Mouse (Mus musculus): ENCODE results near the gene Mrpl49. TPM values are rescaled to one million over a fixed set of nuclear protein-coding genes. Genes with fewer than 3 reads are reported as not detected.

The Mrpl49 gene
- 62.3 and 64.4 TPM in 2 replicates for polyA plus RNA-seq (2015; fragmentation: Nextera tagmentation; extraction: Ambion mirVana)

DNA sequence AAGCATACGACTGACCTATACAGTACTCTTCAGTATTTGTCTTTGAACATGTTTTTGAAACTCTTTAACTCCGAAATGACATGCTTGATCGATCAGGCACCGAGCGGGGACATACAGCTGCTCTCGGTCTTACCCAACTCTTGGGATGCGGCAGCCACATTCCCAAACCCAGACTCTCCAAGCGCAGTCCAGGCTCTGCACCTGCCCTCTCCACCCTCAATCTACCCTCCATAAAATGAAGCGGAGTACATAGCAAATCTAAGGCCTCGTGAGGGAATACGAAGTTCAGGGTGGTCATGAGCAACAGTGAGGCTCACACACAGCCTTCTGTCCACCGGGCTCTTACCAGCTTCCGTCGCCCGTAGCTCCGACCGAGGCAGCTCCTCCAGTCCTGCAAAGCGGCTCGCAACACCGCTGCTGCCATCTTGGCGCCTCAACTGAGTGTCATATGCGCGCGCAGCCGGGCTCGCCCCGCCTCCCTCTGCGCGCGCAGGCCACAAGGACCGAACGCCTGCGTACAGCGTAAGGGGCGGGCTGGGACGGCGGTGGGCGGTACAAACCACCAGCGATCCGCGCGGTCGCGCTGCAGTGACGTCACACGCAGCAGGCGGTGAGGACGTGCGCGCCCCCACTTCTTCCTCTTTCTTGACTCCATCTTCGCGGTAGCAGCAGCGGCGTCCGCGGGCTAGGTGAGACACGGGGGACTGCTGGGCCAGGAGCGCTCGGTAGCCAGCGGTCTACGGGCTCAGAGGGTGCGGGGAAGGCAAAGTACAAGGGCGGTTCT, at the start of gene Mrpl49, which contains the start of gene Fau:
Gene Mrpl49 (minus strand): TSS at position 473 of the 784 bp plus-strand sequence.
Gene Fau (plus strand): TSS at position 532 of the 784 bp plus-strand sequence.
- WGBS: under 1% methylated on average over 63 of the region's 63 CpGs
- Histone ChIP-seq H3K9ac (peak within 1 kb of the TSS; percentile 89), H3K9me3 (no peaks in the 10 kb centered on the region), H3K4me3 (peak within 1 kb of the TSS; percentile 92), H3K36me3 (peaks cover 30% of the 10 kb centered on the region), H3K27ac (replicated peaks) (peak within 1 kb of the TSS; percentile 88), H3K27me3 (no peaks in the 10 kb centered on the region), H3K4me2 (peak within 1 kb of the TSS; percentile 88), H3K4me1 (replicated peaks) (peaks cover 37% of the 10 kb centered on the region)
- peak; percentile 90 for ATAC-seq (ENCODE audit: low FRiP score, low read depth)

DNA sequence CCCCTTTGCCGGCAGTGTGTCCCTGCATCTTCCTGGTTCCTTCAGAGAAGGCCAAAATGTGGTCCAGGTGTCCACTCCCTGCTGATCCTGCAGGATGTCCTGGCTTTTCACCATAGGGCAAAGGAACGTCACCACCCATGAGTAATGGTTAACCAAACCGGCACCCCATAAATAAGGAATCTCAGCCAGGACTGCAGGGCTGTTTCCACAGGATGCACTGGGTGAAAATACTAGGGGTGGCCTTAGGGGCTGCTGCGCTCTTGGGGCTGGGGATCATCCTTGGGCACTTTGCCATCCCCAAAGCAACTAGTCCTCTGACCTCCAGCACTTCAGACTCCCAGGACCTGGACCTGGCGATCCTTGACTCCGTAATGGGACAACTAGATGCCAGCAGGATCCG, 48.0 kb upstream of the Mrpl49 start, which contains the start of gene Naaladl1:
Gene Naaladl1 (plus strand): TSS at position 197 of the 400 bp plus-strand sequence.
- 89% methylated on average over 7 of the region's 7 CpGs for WGBS
- Histone ChIP-seq H3K9ac (no peak within 1 kb of the TSS), H3K4me1 (replicated peaks) (no peaks in the 10 kb centered on the region), H3K27me3 (no peaks in the 10 kb centered on the region), H3K4me3 (no peak within 1 kb of the TSS), H3K27ac (replicated peaks) (no peak within 1 kb of the TSS), H3K4me2 (no peak within 1 kb of the TSS), H3K9me3 (no peaks in the 10 kb centered on the region), H3K36me3 (no peaks in the 10 kb centered on the region)
- ATAC-seq (ENCODE audit: low FRiP score, low read depth): no peak

DNA sequence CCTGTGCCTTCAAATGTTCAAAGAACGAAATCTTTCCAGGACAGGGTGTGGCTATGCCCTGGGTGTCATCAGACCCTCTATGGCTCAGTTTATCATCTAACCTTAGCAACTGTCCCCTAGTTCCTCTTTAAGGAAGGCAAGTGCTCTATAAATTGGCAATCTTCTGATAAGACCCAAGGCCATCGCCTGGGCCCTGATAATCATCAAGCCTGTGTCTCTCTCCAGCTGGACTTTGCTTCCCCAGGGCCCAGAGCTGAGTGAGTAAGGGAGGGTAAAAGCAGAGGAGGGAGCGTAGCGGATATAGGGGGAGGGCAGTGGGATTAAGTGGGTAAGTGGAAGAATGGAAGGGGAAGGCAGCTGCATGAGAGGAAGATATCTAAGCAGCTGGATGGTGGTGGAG, 46.9 kb upstream of the Mrpl49 start:
- Histone ChIP-seq H3K27me3 (no peaks in the 10 kb centered on the region), H3K4me1 (replicated peaks) (no peaks in the 10 kb centered on the region), H3K4me2 (no peak overlapping the region), H3K9me3 (no peaks in the 10 kb centered on the region), H3K9ac (no peak overlapping the region), H3K36me3 (no peaks in the 10 kb centered on the region), H3K27ac (replicated peaks) (no peak overlapping the region), H3K4me3 (no peak overlapping the region)
- ATAC-seq (ENCODE audit: low FRiP score, low read depth): no peak
- 86% methylated on average over 4 of the region's 4 CpGs for WGBS

DNA sequence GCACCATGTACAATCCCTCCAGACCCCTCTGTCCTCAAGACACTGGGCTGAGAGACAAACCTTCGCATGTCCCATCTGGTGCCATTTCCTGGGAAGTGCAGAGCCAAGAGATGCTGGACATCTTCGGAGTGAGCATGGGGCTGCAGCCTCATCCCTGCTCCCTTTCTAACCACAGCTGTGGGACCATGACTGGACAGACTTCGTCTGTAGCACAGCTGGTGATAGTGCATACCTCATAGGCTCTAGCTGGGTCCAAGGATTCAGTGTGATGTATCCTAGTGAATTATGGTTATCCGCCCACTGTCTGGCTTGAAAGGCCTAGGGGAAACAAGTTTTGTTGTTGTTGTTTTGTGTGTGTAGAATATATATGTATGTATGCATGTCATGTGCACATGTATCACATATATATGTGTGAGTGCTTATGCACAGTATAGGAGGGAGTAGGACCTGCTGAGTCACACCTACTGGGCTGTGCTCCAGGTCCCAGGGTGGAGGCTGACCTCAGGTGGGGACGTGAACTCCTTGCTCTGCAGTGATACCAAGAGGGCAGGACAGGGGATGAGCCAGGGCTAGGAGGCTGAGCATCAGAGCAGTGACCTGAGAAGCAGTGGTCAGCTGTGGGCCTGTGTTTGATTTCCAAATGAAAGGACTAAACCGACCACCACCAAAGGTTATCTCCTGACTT, 44.7 kb upstream of the Mrpl49 start:
- no peak for ATAC-seq (ENCODE audit: low FRiP score, low read depth)
- Histone ChIP-seq H3K27ac (replicated peaks) (no peak overlapping the region), H3K4me1 (replicated peaks) (no peaks in the 10 kb centered on the region), H3K4me2 (no peak overlapping the region), H3K9ac (no peak overlapping the region), H3K9me3 (no peaks in the 10 kb centered on the region), H3K27me3 (no peaks in the 10 kb centered on the region), H3K36me3 (no peaks in the 10 kb centered on the region), H3K4me3 (no peak overlapping the region)
- 75% methylated on average over 6 of the region's 6 CpGs for WGBS

DNA sequence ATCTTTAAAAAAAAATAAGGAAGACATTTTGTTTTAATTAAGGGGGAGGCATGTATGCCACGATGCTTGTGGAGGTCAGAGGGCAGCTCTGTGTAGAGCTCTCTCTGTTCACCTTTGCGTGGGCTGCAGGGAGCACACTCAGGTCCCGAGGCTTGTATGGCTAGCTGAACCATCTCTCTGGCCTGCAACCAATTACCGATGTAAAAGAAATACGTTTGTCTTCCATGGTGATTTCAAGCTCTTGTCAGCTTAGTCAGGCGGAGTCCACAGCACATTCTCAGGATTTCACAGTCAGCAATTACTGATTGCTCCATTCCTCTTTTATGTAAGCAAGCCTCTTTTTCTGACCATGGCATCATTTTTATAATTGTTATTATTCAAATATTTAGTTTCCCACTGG, 43.6 kb upstream of the Mrpl49 start:
- no peaks in the 10 kb centered on the region for H3K9me3 ChIP-seq

DNA sequence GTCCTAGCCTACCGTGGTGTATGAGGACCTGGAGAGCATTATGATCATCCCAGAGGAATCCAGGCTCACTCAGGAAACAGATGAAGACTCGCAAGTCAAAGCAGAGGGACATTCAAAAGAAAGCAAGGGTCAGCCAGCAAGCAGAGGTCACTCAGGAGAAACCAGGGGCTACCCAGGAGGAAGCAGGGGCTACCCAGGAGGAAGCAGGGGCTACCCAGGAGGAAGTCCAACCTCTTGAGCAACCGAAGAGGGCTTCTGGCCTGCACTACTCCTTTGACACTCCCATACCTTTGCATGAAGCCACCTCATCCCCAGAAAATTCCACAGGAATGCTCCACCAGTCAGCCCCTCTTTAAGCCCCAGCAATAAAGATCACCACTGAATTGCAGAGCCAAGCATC, 40.3 kb upstream of the Mrpl49 start:
- H3K4me1 ChIP-seq (replicated peaks): no peaks in the 10 kb centered on the region
- no peak for ATAC-seq (ENCODE audit: low FRiP score, low read depth)

More for the DNA sequence above, 43.6 kb upstream of the Mrpl49 start:
- Histone ChIP-seq H3K27ac (replicated peaks) (no peak overlapping the region), H3K9ac (no peak overlapping the region), H3K27me3 (no peaks in the 10 kb centered on the region), H3K4me1 (replicated peaks) (no peaks in the 10 kb centered on the region), H3K4me2 (no peak overlapping the region), H3K4me3 (no peak overlapping the region), H3K36me3 (no peaks in the 10 kb centered on the region)
- WGBS: 61% methylated on average over 6 of the region's 6 CpGs
- ATAC-seq (ENCODE audit: low FRiP score, low read depth): no peak

DNA sequence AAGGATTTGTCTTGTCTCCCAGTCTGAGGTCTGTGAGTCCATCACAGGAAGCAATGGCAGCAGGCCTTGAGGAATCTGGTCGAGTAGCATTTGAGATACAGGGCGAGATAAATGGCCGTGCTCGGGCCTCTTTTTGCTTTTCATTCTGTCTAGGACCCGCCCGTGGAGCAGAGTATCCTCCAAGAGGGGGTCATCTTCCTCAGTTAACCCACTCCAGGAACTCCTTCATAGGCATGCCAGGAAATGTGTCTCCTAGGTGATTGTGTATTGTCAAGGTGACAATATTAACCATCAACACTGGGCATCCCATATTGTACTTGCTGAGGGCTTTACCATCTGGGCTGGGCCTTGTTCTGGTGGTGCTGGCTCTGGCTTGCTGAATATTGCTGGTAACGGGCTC, 36.5 kb upstream of the Mrpl49 start, which contains the start of gene AC131692.1:
Gene AC131692.1 (plus strand): TSS at position 301 of the 400 bp plus-strand sequence.
- Histone ChIP-seq H3K9ac (no peak within 1 kb of the TSS), H3K4me1 (replicated peaks) (no peaks in the 10 kb centered on the region), H3K9me3 (no peaks in the 10 kb centered on the region), H3K4me3 (no peak within 1 kb of the TSS), H3K36me3 (no peaks in the 10 kb centered on the region), H3K27ac (replicated peaks) (no peak within 1 kb of the TSS), H3K27me3 (no peaks in the 10 kb centered on the region), H3K4me2 (no peak within 1 kb of the TSS)
- no peak for ATAC-seq (ENCODE audit: low FRiP score, low read depth)
- 92% methylated on average over 7 of the region's 7 CpGs for WGBS

More for the DNA sequence above, 40.3 kb upstream of the Mrpl49 start:
- Histone ChIP-seq H3K27me3 (no peaks in the 10 kb centered on the region), H3K9me3 (no peaks in the 10 kb centered on the region), H3K9ac (no peak overlapping the region), H3K36me3 (no peaks in the 10 kb centered on the region), H3K27ac (replicated peaks) (no peak overlapping the region), H3K4me2 (no peak overlapping the region), H3K4me3 (no peak overlapping the region)
- 85% methylated on average over 3 of the region's 3 CpGs for WGBS

DNA sequence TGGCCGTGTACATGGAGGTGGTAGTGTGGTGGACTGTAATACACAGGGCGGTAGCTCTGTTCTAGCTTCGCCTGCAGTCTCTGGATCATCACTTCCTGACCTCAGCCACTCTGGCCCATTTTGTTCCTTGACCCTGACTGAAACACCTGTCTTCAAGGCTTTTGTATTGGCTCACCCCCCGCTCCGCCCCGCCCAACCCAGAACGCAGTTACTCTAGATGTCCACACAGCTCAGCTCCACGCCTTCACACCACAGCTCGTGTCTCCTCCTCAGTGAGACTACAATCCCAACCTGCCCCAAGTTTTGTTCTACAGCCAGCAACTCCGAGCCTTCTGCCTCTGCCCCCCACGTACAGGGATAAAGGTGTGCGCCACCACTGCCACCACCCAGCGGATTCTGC, 31.3 kb upstream of the Mrpl49 start:
- Histone ChIP-seq H3K9me3 (no peaks in the 10 kb centered on the region), H3K4me3 (no peak overlapping the region), H3K27ac (replicated peaks) (no peak overlapping the region), H3K27me3 (no peaks in the 10 kb centered on the region), H3K36me3 (no peaks in the 10 kb centered on the region), H3K4me1 (replicated peaks) (peaks cover 14% of the 10 kb centered on the region), H3K9ac (no peak overlapping the region), H3K4me2 (no peak overlapping the region)
- whole genome bisulfite sequencing: 91% methylated on average over 13 of the region's 13 CpGs
- ATAC-seq (ENCODE audit: low FRiP score, low read depth): no peak

DNA sequence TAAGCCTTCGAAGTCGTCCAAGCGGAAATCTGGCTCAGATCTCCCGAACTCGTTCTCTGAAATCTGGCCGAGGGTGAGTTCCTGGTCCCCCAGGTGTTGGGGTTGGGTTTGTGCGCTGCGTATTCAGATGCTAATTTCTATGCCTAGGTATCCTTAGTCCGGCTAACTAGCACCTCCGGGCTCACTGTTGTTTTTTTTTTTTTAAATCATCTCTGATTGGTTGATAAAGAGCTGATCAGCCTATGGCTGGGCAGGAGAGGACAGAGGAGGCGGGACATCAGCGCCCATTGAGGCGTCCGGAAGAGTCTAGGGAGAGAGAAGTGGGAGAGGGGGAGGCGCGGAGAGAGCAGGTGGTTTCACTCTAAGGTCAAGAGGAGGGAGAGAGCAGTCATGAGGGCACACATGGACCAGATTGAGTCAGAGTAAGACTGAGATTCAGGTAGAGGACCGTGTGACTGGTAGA, 27.9 kb upstream of the Mrpl49 start:
- H3K9ac ChIP-seq: no peak overlapping the region
- no peak overlapping the region for H3K27ac ChIP-seq (replicated peaks)
- peaks cover 23% of the 10 kb centered on the region for H3K4me1 ChIP-seq (replicated peaks)
- H3K9me3 ChIP-seq: no peaks in the 10 kb centered on the region
- no peaks in the 10 kb centered on the region for H3K27me3 ChIP-seq
- peaks cover 20% of the 10 kb centered on the region for H3K36me3 ChIP-seq
- 2% methylated on average over 17 of the region's 17 CpGs for WGBS
- peak overlapping the region; percentile 81 for H3K4me2 ChIP-seq
- ATAC-seq (ENCODE audit: low FRiP score, low read depth): peak; percentile 56; the same call in 1 of the 2 replicates
- H3K4me3 ChIP-seq: peak overlapping the region; percentile 60

DNA sequence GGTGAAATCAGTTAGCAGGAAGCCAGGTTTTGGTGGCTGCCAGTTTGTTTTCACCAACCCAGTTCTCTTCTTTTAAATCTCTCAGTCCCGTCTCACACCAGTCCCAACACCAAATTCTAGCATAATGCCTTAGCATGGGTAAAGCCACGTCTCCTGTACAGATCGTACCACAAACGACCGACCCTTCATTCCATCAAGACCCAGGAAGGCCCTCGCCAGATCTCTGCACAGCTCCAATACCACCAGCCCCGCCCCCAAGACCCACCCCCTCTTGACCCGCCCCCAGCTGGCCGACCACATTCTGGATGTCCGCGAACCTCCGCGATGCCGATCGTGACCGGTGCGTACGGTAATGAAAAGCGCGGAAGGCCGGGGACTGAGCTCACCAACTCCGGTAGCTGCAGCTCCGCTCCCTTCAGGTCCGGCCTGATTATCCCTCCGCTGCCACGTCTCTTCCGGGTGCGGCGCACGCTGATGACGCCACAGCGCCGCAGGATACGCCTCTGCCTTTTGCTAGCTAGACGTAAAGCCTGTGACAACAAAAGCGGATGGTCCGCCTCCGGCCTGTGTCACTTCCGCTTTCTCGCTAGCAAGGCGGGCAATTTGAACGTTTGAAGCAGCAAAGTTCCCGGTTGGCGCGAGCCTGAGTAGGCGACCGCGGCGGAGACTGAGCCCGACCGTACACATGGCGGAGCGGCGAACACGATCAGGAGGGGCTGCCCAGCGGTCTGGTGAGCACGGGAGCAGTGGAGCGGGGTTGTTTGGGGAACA, 27.1 kb upstream of the Mrpl49 start, which contains the start of the genes Zfpl1 and Cdca5:
Gene Zfpl1 (minus strand): TSS at position 479 of the 771 bp plus-strand sequence.
Gene Cdca5 (plus strand): TSS at position 506 of the 771 bp plus-strand sequence.
- Histone ChIP-seq H3K36me3 (peaks cover 28% of the 10 kb centered on the region), H3K27ac (replicated peaks) (peak within 1 kb of the TSS; percentile 56), H3K9ac (peak within 1 kb of the TSS; percentile 71), H3K27me3 (no peaks in the 10 kb centered on the region), H3K4me2 (peak within 1 kb of the TSS; percentile 81), H3K4me3 (peak within 1 kb of the TSS; percentile 60), H3K4me1 (replicated peaks) (peaks cover 23% of the 10 kb centered on the region), H3K9me3 (no peaks in the 10 kb centered on the region)
- under 1% methylated on average over 58 of the region's 58 CpGs for WGBS
- peak; percentile 91 for ATAC-seq (ENCODE audit: low FRiP score, low read depth)

DNA sequence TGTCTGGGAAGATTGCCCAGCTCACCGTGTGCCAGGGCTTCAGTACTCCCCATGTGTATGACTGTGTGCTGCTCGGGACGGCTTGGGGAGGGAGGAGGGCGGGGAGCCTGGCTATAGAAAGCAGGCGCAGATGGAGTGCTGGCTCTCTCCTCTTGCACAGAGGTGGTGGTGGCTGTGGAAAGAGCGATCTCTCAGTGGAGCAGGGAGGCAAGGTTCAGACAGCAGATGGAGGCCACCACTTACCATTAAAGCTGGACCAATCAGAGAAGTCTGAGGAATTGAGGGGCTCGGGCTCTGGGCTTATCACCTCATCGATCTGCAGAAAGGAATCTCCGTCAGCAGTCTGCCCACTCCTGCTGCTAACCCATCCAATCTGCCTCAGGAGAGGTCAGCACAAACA, 24.6 kb upstream of the Mrpl49 start, which contains the start of gene Gm28374:
Gene Gm28374 (minus strand): TSS at position 101 of the 400 bp plus-strand sequence.
- Histone ChIP-seq H3K27me3 (no peaks in the 10 kb centered on the region), H3K27ac (replicated peaks) (no peak within 1 kb of the TSS), H3K9ac (no peak within 1 kb of the TSS), H3K36me3 (peaks cover 30% of the 10 kb centered on the region), H3K4me2 (no peak within 1 kb of the TSS), H3K4me3 (no peak within 1 kb of the TSS), H3K9me3 (no peaks in the 10 kb centered on the region), H3K4me1 (replicated peaks) (peaks cover 30% of the 10 kb centered on the region)
- ATAC-seq (ENCODE audit: low FRiP score, low read depth): no peak
- 91% methylated on average over 9 of the region's 9 CpGs for WGBS

All from hindbrain, embryonic 15.5 days (tissue).